Mouse (Mus musculus): ENCODE measurements around the gene Zc3hav1. TPM values are rescaled to one million over a fixed set of nuclear protein-coding genes. Genes with fewer than 3 reads are reported as not detected.

Zc3hav1 gene
- polyA plus RNA-seq, 1 experiment from 2014 or later: 5.1 TPM

DNA sequence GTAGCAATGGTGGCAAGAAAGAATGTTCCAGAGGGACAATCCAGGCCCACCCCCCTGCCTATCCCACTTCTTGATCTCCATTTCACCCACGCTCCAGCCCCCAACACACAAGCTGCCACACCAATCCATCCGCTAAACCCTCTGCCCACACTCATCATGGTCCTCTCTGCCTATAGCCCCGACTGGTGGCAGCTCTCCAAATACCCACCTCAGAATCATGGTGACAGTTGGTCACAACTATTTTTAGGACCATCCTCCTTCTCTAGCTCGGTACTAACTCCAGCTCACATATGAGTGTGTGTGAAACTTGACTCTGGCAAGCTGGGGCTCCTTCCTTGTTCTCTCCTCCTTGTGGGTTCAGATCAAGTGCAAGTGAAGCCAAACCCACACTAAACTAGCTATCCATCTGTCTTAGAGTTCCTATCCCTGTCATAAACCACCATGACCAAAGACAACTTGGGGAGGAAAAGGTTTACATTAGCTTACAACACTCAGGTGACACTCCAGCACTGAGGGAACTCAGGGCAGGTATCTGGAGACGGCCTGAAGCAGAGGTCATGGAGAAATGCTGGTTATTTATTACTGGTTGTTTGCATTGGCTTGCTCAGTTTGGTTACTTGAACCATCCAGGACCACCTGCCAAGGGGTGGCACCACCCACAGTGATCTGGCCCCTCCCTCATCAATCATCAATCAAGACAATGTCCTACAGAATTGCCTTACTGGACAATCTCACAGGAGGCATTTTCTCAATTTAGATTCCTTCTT lies 90.8 kb downstream of the Zc3hav1 start:
- 62% methylated on average over 5 of the region's 5 CpGs for WGBS
- Histone ChIP-seq H3K27ac (no peak overlapping the region), H3K4me1 (no peaks in the 10 kb centered on the region), H3K27me3 (no peaks in the 10 kb centered on the region), H3K4me3 (replicated peaks) (no peak overlapping the region), H3K9ac (no peak overlapping the region), H3K36me3 (no peaks in the 10 kb centered on the region), H3K9me3 (replicated peaks) (no peaks in the 10 kb centered on the region), H3K4me2 (no peak overlapping the region)
- no peak for ATAC-seq (replicated peaks; ENCODE audit: low FRiP score)

DNA sequence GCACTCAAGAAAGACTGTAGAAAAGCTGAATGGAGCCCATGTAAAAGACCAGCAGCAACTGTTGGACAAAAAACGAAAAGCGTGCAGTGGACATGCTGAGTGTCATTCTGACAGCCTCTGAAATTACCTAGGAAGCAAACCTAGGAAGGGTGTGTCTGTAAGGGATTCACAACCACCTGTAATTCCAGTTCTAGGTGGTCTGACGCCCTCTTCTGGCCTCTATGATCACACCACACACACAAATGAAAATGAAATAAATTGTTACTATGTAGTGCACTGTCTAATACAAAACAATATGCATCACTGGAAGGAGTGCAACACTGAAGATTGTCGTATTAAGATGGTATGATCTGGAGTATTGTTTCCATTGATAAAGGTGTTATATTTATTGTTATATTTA lies 92.5 kb downstream of the Zc3hav1 start:
- no peak for ATAC-seq (replicated peaks; ENCODE audit: low FRiP score)
- H3K27ac ChIP-seq: no peak overlapping the region
- H3K4me3 ChIP-seq (replicated peaks): no peak overlapping the region
- WGBS: 70% methylated on average over 4 of the region's 4 CpGs
- no peak overlapping the region for H3K4me2 ChIP-seq
- H3K27me3 ChIP-seq: no peaks in the 10 kb centered on the region
- H3K4me1 ChIP-seq: no peaks in the 10 kb centered on the region
- no peak overlapping the region for H3K9ac ChIP-seq
- no peaks in the 10 kb centered on the region for H3K9me3 ChIP-seq (replicated peaks)
- no peaks in the 10 kb centered on the region for H3K36me3 ChIP-seq

DNA sequence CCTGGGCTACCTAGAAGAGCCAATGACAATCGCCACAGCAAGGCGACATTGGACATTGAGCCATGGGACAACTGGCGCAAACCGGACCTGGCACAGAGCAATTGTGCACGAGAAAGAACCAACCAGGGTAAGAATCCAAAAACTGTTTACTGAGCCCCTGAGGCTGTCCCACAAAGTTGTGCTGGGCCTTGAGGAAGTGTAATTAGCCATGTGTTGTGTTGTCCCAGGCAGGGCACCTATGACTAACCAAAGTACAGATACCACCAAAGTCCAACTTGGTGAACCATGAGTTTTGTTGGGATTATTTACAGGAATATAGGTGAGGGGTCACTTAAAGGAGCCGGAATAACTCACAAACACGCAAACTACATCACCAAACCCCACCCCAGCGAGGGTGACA lies 96.9 kb downstream of the Zc3hav1 start:
- no peak overlapping the region for H3K9ac ChIP-seq
- no peaks in the 10 kb centered on the region for H3K27me3 ChIP-seq
- H3K27ac ChIP-seq: no peak overlapping the region
- H3K4me2 ChIP-seq: no peak overlapping the region
- peaks cover 14% of the 10 kb centered on the region for H3K4me1 ChIP-seq
- ATAC-seq (replicated peaks; ENCODE audit: low FRiP score): no peak
- no peaks in the 10 kb centered on the region for H3K9me3 ChIP-seq (replicated peaks)
- no peak overlapping the region for H3K4me3 ChIP-seq (replicated peaks)
- WGBS: 96% methylated on average over 8 of the region's 8 CpGs
- no peaks in the 10 kb centered on the region for H3K36me3 ChIP-seq

DNA sequence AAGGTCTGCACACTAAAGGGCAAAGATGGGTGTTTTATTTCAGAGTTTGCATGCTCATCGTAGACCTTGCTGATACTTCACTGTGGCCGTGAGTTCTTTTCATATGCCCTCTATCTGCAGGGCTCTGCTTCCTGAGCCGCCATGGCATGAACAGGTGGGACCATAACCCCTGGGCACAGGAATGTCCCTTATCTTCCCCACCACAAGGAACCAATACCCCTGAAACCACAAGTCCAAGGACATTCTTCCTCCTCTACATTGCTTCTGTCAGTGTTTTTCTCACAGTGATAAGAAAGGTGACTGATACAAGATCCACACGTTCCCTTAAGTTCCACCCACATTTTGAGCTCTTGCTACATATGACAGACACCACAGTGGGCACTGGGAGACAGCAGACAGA lies 97.6 kb downstream of the Zc3hav1 start:
- WGBS: 92% methylated on average over 4 of the region's 4 CpGs
- peaks cover 21% of the 10 kb centered on the region for H3K4me1 ChIP-seq
- H3K4me3 ChIP-seq (replicated peaks): no peak overlapping the region
- no peak overlapping the region for H3K27ac ChIP-seq
- no peak overlapping the region for H3K9ac ChIP-seq
- no peaks in the 10 kb centered on the region for H3K36me3 ChIP-seq
- ATAC-seq (replicated peaks; ENCODE audit: low FRiP score): no peak
- no peak overlapping the region for H3K4me2 ChIP-seq
- no peaks in the 10 kb centered on the region for H3K27me3 ChIP-seq
- no peaks in the 10 kb centered on the region for H3K9me3 ChIP-seq (replicated peaks)

DNA sequence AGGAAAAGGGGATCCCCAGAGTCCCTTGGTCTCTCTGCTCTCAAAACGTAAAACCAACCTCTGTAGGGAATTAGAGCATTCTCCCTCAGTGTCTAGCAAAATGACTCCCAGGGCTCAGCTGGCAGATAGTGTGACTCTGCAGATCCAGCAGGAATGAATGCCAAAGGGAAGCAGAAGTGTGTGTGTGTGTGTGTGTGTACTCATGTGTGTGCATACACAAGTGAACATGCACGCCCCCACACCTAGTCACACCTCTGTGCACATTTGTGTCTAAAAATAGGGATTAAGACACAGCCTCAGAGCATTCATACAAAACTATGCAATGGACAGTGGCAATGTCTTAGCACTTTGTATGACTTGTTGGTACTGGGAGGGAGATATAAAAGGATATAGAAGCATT lies 98.6 kb downstream of the Zc3hav1 start:
- ATAC-seq (replicated peaks; ENCODE audit: low FRiP score): no peak
- no peak overlapping the region for H3K27ac ChIP-seq
- WGBS: 75% methylated on average over 2 of the region's 2 CpGs

More for the DNA sequence above, 98.6 kb downstream of the Zc3hav1 start:
- Histone ChIP-seq H3K27me3 (no peaks in the 10 kb centered on the region), H3K9me3 (replicated peaks) (no peaks in the 10 kb centered on the region), H3K4me2 (no peak overlapping the region), H3K4me1 (peaks cover 31% of the 10 kb centered on the region), H3K9ac (no peak overlapping the region), H3K4me3 (replicated peaks) (no peak overlapping the region), H3K36me3 (no peaks in the 10 kb centered on the region)

Other genes with a start within 250 kb of the Zc3hav1 start
- gene Tmem213, start 245.3 kb downstream of the Zc3hav1 start, polyA plus RNA-seq (2015; fragmentation: Nextera tagmentation; extraction: Ambion mirVana): 37.4 and 43.5 TPM in 2 replicates
- 12.0 and 12.6 TPM in 2 replicates for gene Atp6v0a4, start 230.0 kb downstream of the Zc3hav1 start, polyA plus RNA-seq (2015; fragmentation: Nextera tagmentation; extraction: Ambion mirVana)
- 6.7 and 7.8 TPM in 2 replicates for gene D630045J12Rik, start 100.6 kb downstream of the Zc3hav1 start, polyA plus RNA-seq (2015; fragmentation: Nextera tagmentation; extraction: Ambion mirVana)
- gene Zc3hav1l, start 55.3 kb downstream of the Zc3hav1 start, polyA plus RNA-seq (2015; fragmentation: Nextera tagmentation; extraction: Ambion mirVana): 9.9 TPM in 2 replicates
- 9.4 and 10.0 TPM in 2 replicates for gene Ttc26, start 26.9 kb upstream of the Zc3hav1 start, polyA plus RNA-seq (2015; fragmentation: Nextera tagmentation; extraction: Ambion mirVana)
- gene Ubn2, start 79.3 kb upstream of the Zc3hav1 start, polyA plus RNA-seq (2015; fragmentation: Nextera tagmentation; extraction: Ambion mirVana): 14.9 and 15.3 TPM in 2 replicates
- gene Fmc1, start 178.9 kb upstream of the Zc3hav1 start, polyA plus RNA-seq (2015; fragmentation: Nextera tagmentation; extraction: Ambion mirVana): 171 TPM in 2 replicates
- 41.1 and 41.7 TPM in 2 replicates for gene Luc7l2, start 196.7 kb upstream of the Zc3hav1 start, polyA plus RNA-seq (2015; fragmentation: Nextera tagmentation; extraction: Ambion mirVana)